22 mouse cellular contexts compared by ENCODE assay signal in the genomic region with DNA sequence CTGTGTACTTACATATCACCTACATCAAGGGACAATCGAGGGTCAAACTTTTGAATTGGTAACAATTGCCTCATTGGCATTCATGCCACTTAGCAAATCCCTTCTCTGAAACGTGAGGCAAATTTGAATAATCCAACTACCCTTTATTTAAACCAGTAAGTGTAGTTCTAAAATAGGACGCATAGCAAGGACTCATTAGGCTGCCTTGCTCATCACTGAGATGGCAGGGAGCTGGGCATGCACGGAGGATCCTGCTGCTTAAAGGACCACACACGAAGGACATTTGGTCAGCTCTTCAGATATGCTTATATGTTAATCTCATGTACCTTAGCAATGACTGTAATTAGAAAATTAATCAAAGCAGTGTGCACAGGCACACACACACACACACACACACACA.
DNase-seq lines count a peak whose midpoint lies in the region; ATAC-seq lines count a peak whose summit lies in the region.
"Had no signal": no experiment of that assay in that cellular context is flagged by ENCODE, and none has a peak within 500 bp of the region (broad histone marks: within the 10 kb centered on the region; RNA-seq: fewer than 3 reads in every experiment).

No protein-coding gene starts in this region.

- H3K9me3 ChIP-seq in hindbrain, embryonic 14.5 days (ENCODE audit: control insufficient read depth, low read length): no peaks in the 10 kb centered on the region
- H3K9me3 ChIP-seq in hindbrain, embryonic 11.5 days (ENCODE audit: control insufficient read depth, low read length): no peaks in the 10 kb centered on the region
- H3K9me3 ChIP-seq in neural tube, embryonic 14.5 days (ENCODE audit: control insufficient read depth, low read length): no peaks in the 10 kb centered on the region
- H3K9me3 ChIP-seq in midbrain, embryonic 16.5 days (replicated peaks; ENCODE audit: control insufficient read depth, low read length, poor library complexity, severe bottlenecking): no peaks in the 10 kb centered on the region
- H3K9me3 ChIP-seq: embryonic facial prominence, embryonic 10.5 days; heart, embryonic 13.5 days; limb, embryonic 13.5 days; lung, embryonic 15.5 days had no signal

- WGBS in hindbrain, embryonic 14.5 days: 36% methylated on average over 5 of the region's 5 CpGs
- WGBS in hindbrain, embryonic 11.5 days: 69% methylated on average over 5 of the region's 5 CpGs
- WGBS in neural tube, embryonic 14.5 days: 43% methylated on average over 5 of the region's 5 CpGs
- 19% methylated on average over 5 of the region's 5 CpGs for WGBS in midbrain, embryonic 16.5 days

- peaks cover 14% of the 10 kb centered on the region; the same call in 1 of the 2 replicates for H3K36me3 ChIP-seq in hindbrain, embryonic 14.5 days (replicated peaks; ENCODE audit: control insufficient read depth, insufficient read depth)
- H3K36me3 ChIP-seq in hindbrain, embryonic 11.5 days (ENCODE audit: control insufficient read depth, insufficient read depth, low read length): no peaks in the 10 kb centered on the region
- H3K36me3 ChIP-seq in neural tube, embryonic 14.5 days (ENCODE audit: control insufficient read depth, insufficient read depth, low read length): no peaks in the 10 kb centered on the region
- H3K36me3 ChIP-seq in midbrain, embryonic 16.5 days (ENCODE audit: control insufficient read depth, insufficient read depth, low read length): no peaks in the 10 kb centered on the region; the same call in 1 of the 2 replicates
- H3K36me3 ChIP-seq: embryonic facial prominence, embryonic 10.5 days; limb, embryonic 13.5 days had no signal

- ATAC-seq in hindbrain, embryonic 14.5 days (ENCODE audit: low FRiP score): 0 out of 2 replicates have a peak, but pooled peaks have one; percentile 3
- no peak for ATAC-seq in hindbrain, embryonic 11.5 days (ENCODE audit: low FRiP score)
- ATAC-seq in neural tube, embryonic 14.5 days (ENCODE audit: low read depth): 0 out of 2 replicates have a peak, but pooled peaks have one; percentile 19
- ATAC-seq in midbrain, embryonic 16.5 days: peak; percentile 43; the same call in 1 of the 2 replicates
- ATAC-seq: inflammation-experienced regulatory T-cells, adult 6 months had no signal

- no peak overlapping the region for H3K9ac ChIP-seq in hindbrain, embryonic 14.5 days
- no peak overlapping the region for H3K9ac ChIP-seq in hindbrain, embryonic 11.5 days (ENCODE audit: low read depth, low read length)
- H3K9ac ChIP-seq in neural tube, embryonic 14.5 days (replicated peaks; ENCODE audit: low read depth, low read length): no peak overlapping the region
- no peak overlapping the region for H3K9ac ChIP-seq in midbrain, embryonic 16.5 days (ENCODE audit: low read depth, low read length)
- H3K9ac ChIP-seq: heart, embryonic 13.5 days; limb, embryonic 13.5 days; liver, embryonic 14.5 days; lung, embryonic 15.5 days had no signal

- no peak overlapping the region for H3K4me2 ChIP-seq in hindbrain, embryonic 14.5 days (replicated peaks)
- no peak overlapping the region for H3K4me2 ChIP-seq in hindbrain, embryonic 11.5 days (replicated peaks; ENCODE audit: low read depth, low read length)
- no peak overlapping the region for H3K4me2 ChIP-seq in neural tube, embryonic 14.5 days (ENCODE audit: low read depth, low read length)
- H3K4me2 ChIP-seq in midbrain, embryonic 16.5 days (ENCODE audit: low read length): no peak overlapping the region
- H3K4me2 ChIP-seq: heart, embryonic 13.5 days; limb, embryonic 13.5 days; lung, embryonic 15.5 days had no signal

- DNase-seq in hindbrain, embryonic 14.5 days (ENCODE audit: low spot score): no peak
- no peak for DNase-seq in hindbrain, embryonic 11.5 days (ENCODE audit: low spot score)
- DNase-seq in neural tube, embryonic 10.5 days (ENCODE audit: extremely low spot score, low spot score): no peak
- DNase-seq in kidney, postnatal 14 days: no peak
- DNase-seq in urinary bladder, postnatal 14 days (ENCODE audit: low spot score): no peak
- DNase-seq: adrenal gland, postnatal 36 days; cerebellum, adult 18-20 months; heart, adult 18-20 months; heart, postnatal 36 days; kidney, adult 9 months; kidney, postnatal 4 days; lung, postnatal 4 days; right cerebral cortex, postnatal 25 days; thymus, adult 2 months had no signal

- peaks cover 31% of the 10 kb centered on the region for H3K4me1 ChIP-seq in hindbrain, embryonic 14.5 days (replicated peaks; ENCODE audit: control insufficient read depth, insufficient read depth, low read length)
- H3K4me1 ChIP-seq in hindbrain, embryonic 11.5 days (replicated peaks; ENCODE audit: control insufficient read depth, insufficient read depth, low read length): no peaks in the 10 kb centered on the region
- peaks cover 10% of the 10 kb centered on the region; the same call in 1 of the 2 replicates for H3K4me1 ChIP-seq in neural tube, embryonic 14.5 days (ENCODE audit: control insufficient read depth, insufficient read depth, low read length)
- peaks cover 21% of the 10 kb centered on the region for H3K4me1 ChIP-seq in midbrain, embryonic 16.5 days (ENCODE audit: control insufficient read depth, insufficient read depth, low read length)

- no peak overlapping the region for H3K27ac ChIP-seq in hindbrain, embryonic 14.5 days
- H3K27ac ChIP-seq in hindbrain, embryonic 11.5 days (ENCODE audit: low read depth, low read length): no peak overlapping the region
- no peak overlapping the region for H3K27ac ChIP-seq in neural tube, embryonic 14.5 days (ENCODE audit: low read depth, low read length)
- no peak overlapping the region for H3K27ac ChIP-seq in midbrain, embryonic 16.5 days (ENCODE audit: low read length)
- H3K27ac ChIP-seq: embryonic facial prominence, embryonic 10.5 days; heart, embryonic 13.5 days; limb, embryonic 13.5 days; liver, embryonic 14.5 days; lung, embryonic 15.5 days had no signal

- H3K4me3 ChIP-seq in hindbrain, embryonic 14.5 days (replicated peaks; ENCODE audit: low read length): no peak overlapping the region
- H3K4me3 ChIP-seq in hindbrain, embryonic 11.5 days (ENCODE audit: low read depth, low read length): no peak overlapping the region
- H3K4me3 ChIP-seq in neural tube, embryonic 14.5 days (ENCODE audit: low read depth, low read length): no peak overlapping the region
- no peak overlapping the region for H3K4me3 ChIP-seq in midbrain, embryonic 16.5 days (ENCODE audit: low read depth, low read length)
- H3K4me3 ChIP-seq: embryonic facial prominence, embryonic 10.5 days; heart, embryonic 13.5 days; limb, embryonic 13.5 days; lung, embryonic 15.5 days had no signal

- H3K27me3 ChIP-seq in hindbrain, embryonic 14.5 days (ENCODE audit: control insufficient read depth, insufficient read depth, low read length): no peaks in the 10 kb centered on the region
- no peaks in the 10 kb centered on the region for H3K27me3 ChIP-seq in hindbrain, embryonic 11.5 days (ENCODE audit: control insufficient read depth, insufficient read depth, low read length)
- no peaks in the 10 kb centered on the region for H3K27me3 ChIP-seq in neural tube, embryonic 14.5 days (ENCODE audit: control insufficient read depth, insufficient read depth, low read length)
- H3K27me3 ChIP-seq in midbrain, embryonic 16.5 days (ENCODE audit: control insufficient read depth, insufficient read depth, low read depth, low read length): no peaks in the 10 kb centered on the region
- H3K27me3 ChIP-seq: heart, embryonic 13.5 days; limb, embryonic 13.5 days; lung, embryonic 15.5 days had no signal
